Mouse (Mus musculus) monocyte, adult 5-6 weeks (primary cell): ENCODE data around the gene Prkn. TPM values are rescaled to one million over a fixed set of nuclear protein-coding genes. Genes with fewer than 3 reads are reported as not detected.
A peak's percentile ranks its signal among the peaks of the same experiment; 100 is the strongest.

ENCODE experiments used
- ATAC-seq: fragments of 153-309, 156-312 bp; replicated peaks from 2 replicates; pipeline ENCODE4 v1.8.0; 2017; ENCODE audit warnings: mild to moderate bottlenecking; ENCODE audit not compliant: low TSS enrichment, insufficient number of reproducible peaks, severe bottlenecking, poor library complexity, low FRiP score
- total RNA-seq: library from RNA; stranded (forward); fragments of 200-1000, 200-491, 200-594 nt; gene quantifications from 3 replicates; pipeline ENCODE4 v1.2.3, GENCODE M21; 2017

Gene Prkn
- 0.49 TPM in 1 of 3 replicates, not detected in the others for total RNA-seq

DNA sequence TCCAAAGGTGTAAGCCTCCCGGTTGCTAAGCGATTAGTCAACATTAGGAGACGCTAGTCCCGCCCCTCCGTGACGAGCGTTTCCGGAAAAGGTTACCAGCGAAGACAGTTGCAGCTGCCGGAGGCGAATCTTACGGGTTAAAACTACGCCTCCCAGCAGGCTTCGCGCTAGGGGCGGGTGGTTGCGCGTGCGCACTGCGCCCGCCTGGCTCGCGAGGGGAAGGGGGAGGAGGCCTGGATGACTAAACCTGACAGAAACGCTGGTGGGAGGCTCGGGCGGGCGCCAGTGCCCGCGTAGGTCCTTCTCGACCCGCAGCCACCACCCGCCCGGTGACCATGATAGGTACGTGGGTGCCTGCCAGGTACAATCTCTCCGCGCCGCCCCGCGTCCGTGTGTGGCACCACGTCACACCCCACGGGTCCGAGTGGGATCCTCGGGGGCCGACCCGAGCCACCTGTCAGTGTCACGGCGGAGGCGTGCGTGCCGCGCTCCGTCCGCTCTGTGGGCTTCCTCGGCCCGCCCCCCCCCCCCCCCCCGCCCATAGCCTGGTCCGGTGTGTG is at the start of gene Prkn, which contains the start of gene Pacrg:
Gene Prkn, plus strand, starts transcription at position 237 of the 560 bp plus-strand sequence.
Gene Pacrg, minus strand, starts transcription at position 164 of the 560 bp plus-strand sequence.
- ATAC-seq, result peak; percentile 96

DNA sequence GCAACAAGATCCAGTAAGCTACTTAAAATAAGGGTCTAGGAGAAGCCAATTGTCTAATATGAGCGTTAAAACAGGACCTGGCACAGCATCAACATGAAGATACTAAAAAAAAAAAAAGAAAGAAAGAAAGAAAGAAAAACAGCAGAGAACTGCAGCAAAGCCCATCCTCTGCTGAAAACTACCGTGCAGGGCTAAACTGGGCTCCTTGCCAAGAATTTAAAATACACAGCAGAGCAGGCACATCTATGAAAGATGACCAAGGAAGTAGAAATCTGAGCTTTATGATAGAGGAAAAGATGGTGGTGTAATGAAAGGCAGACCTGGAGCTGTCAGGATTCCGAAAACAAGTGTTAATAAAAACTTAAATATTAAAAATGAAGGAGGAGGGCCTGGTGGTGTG is 48.5 kb upstream of the Prkn start:
- no peak for ATAC-seq

DNA sequence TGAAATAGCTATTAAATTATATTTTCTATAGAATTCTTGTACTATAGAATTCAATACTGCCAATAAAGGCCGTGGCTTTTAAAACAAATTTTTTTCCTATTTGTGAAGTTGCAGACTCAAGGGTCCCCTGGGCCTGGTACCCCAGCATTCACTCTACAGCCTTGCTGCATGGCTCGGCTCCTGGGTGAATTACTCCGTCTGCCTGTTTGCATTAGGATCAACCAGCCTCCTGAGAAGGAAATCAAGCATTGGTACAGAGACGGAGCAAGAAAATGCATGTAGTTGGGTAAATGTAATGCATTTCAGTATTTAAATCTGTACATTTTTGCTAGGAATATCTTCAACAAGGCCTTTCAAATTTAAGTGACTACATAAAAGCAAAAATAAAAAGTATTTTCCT is 33.5 kb upstream of the Prkn start:
- ATAC-seq, result no peak

DNA sequence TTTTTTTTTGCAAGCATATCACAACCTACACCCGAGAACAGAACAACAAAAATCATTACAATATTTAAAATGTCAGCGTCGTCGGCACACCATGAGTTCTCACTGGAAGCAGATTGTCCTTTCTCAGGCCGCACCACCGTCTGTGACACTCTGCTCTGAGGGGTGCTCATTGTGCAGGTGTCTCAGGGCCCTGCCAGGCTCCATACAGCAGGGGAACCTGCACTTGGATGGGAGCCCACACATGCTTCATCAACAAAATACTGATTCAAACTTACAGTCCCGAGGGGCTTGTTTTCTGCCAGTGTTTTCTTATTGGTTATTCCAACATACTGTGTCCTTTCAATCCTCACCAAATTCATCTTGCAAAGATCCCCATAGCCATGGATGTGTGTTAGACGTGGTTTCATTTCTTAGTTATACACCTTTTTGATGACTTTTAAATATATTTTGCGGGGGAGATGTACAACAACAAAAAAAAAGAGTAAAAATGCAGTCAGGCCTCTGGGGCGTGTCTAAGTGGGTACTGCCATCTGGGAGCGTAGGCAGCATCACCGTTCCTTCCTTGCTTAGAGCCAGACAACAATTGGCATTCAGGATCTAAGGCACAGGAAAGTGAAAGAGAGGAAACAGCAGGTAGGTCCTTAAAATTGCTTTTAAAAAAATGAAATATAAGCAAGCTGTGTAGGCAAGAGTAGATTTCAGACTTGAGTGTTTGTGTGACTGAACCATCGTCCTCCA is 32.8 kb upstream of the Prkn start:
- ATAC-seq, result no peak

DNA sequence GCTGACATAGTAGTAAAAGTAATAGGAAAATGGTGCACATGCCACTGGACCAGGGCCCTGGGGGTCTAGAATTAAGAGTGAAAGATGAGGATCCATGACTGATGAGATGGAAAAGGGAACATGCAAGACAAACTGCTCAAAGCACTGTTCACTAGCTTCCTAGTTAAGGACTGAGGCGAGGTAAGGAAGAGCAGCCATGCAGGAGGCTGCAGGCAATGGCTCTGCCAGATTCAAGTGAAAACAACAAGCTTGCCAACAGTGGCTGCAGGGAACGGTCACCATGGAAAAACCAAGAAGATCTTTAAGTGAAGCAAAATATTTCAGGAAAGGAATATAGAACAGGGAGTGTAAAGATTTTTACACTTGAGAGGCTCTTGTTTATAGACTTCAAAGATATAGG is 31.6 kb upstream of the Prkn start:
- no peak for ATAC-seq

DNA sequence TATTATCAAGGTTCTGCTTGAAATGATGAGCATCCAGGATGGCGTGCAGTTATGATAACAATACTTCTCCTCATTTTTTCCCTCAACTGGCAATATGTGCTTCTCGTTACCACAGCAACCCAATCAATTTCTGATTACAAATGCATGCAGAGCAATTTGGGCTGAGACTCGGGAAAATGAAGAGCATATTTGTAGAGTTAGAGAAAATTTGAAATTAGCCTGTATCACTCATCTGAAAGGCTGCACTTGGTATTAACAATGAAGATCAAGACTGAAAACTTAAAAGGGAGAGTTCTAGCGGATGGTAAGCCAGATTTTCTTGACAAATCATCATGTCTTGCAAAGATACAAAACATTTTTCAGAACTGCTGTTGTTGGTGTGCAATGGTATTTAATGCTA is 21.2 kb upstream of the Prkn start:
- no peak for ATAC-seq

DNA sequence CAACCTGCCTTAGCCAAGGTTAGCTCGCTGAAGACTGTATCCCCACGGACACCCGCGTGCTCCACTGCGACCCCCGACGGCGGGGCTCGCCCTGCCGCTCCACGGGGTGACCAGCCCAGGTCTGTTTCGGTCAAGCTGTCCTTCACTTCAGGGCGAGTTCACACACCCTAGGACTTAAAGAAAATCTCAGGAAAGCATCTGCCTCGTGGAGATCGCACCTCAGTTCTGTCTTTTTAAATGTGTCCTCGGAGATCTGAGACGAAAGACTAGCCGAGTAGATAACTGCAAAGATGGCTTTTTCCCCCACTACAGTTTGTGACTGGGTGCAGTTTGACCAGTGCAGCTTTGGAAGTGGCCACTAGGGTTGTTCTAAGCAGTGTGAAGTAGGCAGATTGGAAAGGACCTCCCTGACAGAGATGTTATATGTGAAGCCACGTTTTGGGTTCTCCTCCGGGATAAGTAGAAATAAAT is 582 bp downstream of the Prkn start:
- peak; percentile 68 for ATAC-seq

DNA sequence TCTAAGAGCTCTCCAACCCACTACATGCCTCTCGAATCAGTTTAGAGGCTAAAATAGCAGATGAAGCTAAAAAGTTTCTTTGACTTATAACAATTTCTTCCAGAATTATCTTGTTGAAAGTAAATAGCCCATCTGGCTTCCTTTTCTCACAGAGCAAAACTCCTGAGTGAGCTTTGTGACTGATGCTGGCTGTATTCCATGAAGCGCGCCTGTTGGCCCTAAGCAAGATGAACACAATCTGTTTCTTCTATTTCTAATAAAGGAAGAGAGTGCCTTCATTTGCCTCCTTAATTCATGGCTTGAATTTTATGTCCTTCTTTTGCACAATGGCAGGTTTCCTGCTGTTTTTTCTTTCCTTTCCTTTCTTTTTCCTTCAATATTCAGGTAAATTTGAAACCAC is 14.0 kb downstream of the Prkn start:
- ATAC-seq, result no peak

DNA sequence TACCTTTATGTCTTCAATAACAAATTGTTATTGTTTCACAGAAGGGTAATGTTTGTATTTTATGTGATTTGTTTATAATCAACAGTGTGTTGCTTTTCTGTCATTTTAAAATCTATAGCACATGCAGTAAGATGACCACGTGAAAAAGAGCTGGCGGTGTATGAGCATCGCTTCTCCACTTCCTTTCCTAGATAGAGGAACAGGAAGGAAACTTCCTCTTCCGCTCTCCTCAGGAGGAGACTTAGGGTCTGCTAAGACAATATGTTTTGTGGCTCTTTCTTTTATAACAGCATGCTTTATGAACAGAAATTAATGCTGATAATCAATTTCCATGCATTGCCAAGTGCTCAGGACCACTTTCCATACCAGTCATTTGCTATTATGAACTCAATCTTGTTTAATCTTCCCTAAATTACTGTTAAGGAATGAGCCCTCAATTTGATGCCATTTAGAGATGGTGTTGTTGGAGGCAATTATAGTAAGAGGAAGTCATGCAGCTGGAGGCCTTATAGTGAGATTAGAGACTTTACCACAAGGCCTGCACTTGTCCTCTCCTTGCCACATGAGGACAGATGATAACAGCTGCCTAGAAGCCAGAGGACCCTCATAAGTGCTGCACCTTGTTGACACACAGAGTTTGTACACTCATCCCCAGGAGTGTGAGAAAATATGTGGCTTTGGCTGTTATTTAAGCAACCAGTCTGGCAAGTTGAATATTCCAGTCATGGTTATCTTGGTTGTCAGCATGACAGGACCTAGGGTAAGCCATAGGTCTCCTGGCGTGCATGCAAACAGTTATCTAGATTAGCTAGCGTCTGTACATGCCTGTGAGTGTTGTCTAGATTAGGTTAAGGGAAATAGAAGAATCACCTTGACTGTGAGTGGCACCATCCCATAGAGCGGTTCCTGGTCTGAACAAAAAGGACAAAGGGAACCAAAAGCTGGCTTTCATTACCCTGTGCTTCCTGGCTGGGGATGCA is 34.3 kb downstream of the Prkn start:
- no peak for ATAC-seq

DNA sequence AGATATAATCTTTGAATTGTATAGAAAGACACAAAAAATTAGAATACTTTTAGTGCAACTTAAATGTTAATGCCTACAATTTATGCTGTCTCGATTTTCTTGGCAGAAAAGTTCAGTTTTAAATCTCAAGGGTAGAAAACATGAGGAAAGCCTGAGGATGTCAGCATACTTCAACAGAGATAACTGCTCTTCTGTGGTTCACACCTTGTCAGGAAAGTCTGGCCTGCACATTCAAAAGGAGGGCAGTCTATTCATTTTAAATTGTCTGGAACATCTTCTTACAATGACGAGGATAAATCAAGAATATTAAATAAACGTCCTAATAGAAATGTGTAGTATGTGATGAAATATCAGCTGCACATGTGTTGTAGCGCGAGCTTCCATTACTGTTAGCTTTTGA is 38.8 kb downstream of the Prkn start:
- ATAC-seq, result no peak

DNA sequence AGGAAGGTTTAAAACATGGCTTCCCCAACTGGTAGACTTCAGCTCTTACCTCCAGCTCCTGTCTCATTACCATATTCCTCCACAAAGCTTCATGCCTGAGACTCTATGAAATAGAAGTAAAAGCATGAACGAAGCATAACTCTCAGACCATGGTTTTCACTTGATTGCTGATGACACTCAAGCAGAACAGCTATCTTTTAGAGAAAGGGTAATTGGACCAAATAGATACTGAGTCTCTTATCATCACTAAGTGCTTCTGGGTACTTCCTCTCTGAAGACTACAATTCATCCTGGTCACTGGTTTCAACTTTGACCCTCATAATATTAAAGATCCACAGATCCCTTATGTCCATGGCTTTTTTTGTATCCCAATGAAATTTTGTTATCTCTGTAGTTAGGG is 42.1 kb downstream of the Prkn start:
- no peak for ATAC-seq

DNA sequence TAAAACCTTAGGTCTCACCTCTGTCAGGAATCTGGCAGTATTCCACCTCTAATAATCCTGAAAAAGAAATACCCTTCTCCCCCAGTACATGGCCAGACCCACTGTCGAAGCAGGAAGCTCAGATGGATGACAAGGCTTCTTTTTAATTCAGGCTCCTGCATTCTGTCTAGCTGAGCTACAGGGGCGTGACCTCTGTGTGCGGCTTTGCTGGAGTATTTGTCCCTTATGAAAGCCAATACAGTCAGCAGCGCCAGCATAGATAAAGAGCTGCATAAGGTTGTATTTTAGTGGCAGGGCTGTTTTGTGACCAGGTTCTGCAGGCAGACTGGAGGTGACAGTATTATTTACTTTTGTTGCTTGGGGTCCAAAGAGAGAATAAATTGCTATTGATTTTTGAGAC is 47.7 kb downstream of the Prkn start:
- ATAC-seq, result no peak

DNA sequence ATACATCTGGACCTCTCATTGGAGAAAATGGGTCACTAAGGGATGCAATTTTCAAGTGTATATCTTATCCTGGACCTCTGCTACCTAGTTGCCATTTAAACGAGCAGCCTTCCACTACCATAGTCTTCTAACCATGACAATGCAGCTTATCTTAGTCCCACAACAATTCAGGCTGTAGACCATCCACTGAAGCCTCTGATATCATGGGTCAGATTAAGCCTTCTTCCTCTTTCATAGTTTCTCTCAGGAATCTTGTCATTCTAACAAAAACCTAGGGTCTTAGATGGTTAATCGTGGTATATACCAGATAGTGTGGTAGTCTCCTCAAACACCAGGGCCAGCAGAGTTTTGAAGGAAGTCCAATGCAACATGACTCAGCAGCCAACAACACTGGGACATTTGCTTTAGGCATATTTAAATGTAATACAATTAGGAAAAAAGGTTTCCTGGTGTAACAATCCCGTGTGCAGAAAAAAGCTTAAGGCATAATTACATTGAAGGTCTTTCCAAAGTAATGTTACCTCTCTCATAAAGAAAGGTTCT is 61.6 kb downstream of the Prkn start:
- ATAC-seq, result no peak

DNA sequence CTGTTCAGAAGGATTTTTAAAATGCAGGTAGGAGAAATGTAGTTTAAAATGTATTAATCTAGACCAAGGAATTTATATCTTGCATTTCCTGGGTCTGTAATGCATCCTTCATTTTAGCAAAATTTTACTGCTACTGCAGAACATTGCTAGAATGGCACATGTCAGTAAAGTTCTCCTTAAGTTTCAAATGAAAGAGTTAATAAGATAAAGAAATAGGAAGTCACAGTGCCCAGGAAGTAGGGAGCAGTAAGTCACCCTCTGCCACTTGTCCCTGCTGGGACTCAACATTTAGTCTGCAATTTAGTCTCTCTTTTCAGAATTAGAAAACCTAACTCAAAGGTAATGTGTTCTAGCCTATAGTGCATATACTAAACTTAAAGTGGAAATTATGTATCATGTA is 96.5 kb downstream of the Prkn start:
- ATAC-seq, result no peak

DNA sequence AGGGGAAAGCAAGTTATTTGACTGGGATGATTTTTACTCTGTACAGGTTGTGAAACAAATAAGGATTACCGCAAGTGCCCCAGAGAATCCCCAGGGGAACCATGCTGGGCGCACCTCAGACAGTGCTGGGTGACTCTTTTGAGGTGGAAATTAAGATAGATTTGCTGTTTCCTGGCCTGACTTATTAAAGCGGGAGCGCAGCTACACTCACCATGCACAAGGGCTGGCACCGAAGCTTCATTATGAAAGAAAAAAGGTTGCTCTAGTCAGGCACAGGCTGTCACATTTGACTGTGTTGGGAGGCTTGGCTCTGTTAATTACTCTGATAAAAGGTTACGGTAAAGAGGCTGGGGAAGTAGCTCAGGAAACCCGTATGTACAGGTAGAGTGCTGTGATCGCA is 97.7 kb downstream of the Prkn start:
- no peak for ATAC-seq

DNA sequence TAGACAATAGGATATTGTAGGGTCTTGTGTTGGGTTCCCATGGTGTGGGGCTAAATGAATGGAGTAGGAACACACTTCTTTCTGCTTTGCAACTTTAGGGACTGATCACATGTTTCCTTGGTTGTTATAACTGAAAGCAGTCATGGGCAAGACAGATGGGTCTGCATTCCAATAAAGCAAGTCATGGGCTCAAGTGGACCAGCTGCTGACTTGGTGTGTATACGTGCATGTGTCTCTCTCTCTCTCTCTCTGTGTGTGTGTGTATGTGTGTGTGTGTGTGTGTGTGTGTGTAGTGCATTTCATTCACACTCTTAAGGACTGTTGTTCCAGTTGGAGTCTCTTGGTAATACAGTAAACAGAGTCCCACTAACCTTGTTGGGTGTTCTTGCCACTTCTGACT is 98.6 kb downstream of the Prkn start:
- no peak for ATAC-seq

DNA sequence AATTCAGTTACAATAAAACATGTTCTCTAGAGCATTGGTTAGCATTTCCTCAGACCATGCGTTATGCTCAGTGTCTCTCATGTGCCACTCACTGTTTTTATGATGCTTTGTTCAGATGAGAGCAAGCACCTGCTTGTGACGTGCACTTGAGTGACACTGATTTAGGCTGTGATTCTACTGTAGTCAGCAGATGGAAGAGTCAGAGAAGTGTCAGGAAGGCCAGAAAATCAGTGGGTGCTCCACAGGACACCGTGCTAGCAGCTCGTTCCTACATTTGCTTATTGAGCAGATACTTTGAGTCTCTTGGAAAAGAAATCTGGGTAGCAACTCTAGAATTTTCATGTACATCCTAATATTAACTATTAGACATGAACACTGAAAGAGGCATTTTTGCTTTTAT is 106.4 kb downstream of the Prkn start:
- ATAC-seq, result no peak

DNA sequence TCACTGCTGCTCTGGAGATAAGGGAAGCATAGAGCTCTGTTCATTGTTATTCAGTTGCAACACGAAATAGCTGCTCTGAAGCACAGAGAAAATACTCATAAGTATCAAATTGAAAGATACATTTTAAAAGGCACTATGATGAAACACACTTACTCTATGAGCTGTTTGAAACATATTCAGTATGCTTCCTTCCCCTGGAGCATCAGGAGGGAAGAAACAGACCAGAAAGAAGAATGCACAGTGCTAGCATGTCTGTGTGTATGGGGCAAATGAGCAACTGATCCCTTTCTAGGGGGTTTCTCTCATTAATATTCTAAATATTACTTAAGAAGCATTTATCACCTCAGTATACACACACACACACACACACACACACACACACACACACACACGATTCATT is 107.4 kb downstream of the Prkn start:
- no peak for ATAC-seq
